Mouse (Mus musculus): ENCODE measurements around the gene Frzb.

DNA sequence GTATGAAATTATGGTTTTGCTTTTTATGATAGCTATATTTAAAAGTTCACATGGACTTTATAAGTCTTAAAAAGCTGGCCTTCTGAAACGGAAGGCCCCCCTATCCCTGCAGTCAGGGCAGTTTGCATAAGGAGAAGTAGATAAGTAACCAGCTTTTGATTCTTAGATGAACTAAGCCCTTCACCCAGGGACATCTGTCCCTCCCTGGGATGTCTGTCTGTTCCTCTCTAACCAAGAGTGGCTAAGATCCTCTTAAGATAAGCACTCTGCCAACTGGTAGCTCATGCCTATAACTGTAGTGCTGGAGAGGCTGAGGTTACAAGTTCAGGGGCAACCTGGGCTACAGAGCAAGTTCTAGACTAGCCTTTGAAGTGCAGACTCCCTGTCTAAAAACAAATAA, 25.4 kb downstream of the Frzb start:
- TF ChIP-seq EP300 (IDR thresholded peaks at IDR 0.05; ENCODE audit: low read depth) = no peak
- TF ChIP-seq CTCF (IDR thresholded peaks at IDR 0.05; ENCODE audit: low read depth) = no peak

Data from liver, embryonic 14.5 days (tissue).